Mouse (Mus musculus): Measurements from ENCODE around the gene Nrbf2.

DNA sequence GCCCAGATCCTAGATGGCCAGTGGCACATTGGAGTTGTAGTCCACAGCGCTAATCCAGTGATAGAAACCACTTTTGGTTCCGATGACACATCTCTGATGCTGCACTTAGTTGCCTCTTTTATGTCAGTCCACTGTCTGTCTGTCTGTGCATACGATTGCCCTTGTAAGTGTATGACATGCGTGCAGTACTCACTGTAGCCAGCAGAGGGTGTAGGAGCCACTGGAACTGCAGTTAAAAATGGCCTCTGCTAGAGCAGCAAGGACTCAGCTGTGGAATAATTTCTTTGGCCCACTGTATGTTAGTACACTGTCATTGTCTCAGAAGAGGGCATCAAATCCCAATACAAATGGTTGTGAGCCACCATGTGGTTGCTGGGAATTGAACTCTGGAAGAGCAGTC is 38.0 kb downstream of the Nrbf2 start:
- peak; percentile 36; the same call in 1 of the 2 replicates for TF ChIP-seq CTCF (IDR thresholded peaks at IDR 0.05; ENCODE audit: extremely low read depth, insufficient read depth, low read length)
- no peak for TF ChIP-seq POLR2A (IDR thresholded peaks at IDR 0.05; ENCODE audit: extremely low read depth, insufficient read depth, low read length)
